Mouse (Mus musculus) cerebellum, postnatal 25 days (tissue): ENCODE measurements around the gene Rcsd1.
"Not testable (repeated sequence)": the region's sequence is repeated elsewhere in the genome, so short reads cannot be mapped to it uniquely, and the experiment has no call there.

Experiments
- DNase-seq, 2 experiments: peaks; one replicate each; pipeline ENCODE4 v3.0.0; 2021; ENCODE audit warnings: mixed read lengths in 2 of 2

Rcsd1 gene

GRCm38 (mm10) chr1:165686963-165687362 is 22.6 kb downstream of the Rcsd1 start:
- no peak for DNase-seq

- DNase-seq = no peak
Measured at GRCm38 (mm10) chr1:165686349-165686748, 23.2 kb downstream of the Rcsd1 start.

- DNase-seq = no peak
Measured at GRCm38 (mm10) chr1:165684261-165685203, 25.0 kb downstream of the Rcsd1 start.

- no peak for DNase-seq
Measured at GRCm38 (mm10) chr1:165682056-165682853, 27.3 kb downstream of the Rcsd1 start.

- DNase-seq = no peak
Measured at GRCm38 (mm10) chr1:165681045-165681794, 28.3 kb downstream of the Rcsd1 start.

GRCm38 (mm10) chr1:165680086-165680485 is 29.5 kb downstream of the Rcsd1 start:
- not testable (repeated sequence) for DNase-seq

- no peak for DNase-seq
Measured at GRCm38 (mm10) chr1:165679618-165679997, 29.9 kb downstream of the Rcsd1 start.

GRCm38 (mm10) chr1:165678861-165679617 is 30.5 kb downstream of the Rcsd1 start:
- DNase-seq = no peak

- DNase-seq = peak; percentile 21 to 43
Measured at GRCm38 (mm10) chr1:165677558-165677957, 32.0 kb downstream of the Rcsd1 start.

- DNase-seq = no peak
Measured at GRCm38 (mm10) chr1:165676993-165677392, 32.6 kb downstream of the Rcsd1 start.

- no peak for DNase-seq
Measured at GRCm38 (mm10) chr1:165675167-165675566, 34.4 kb downstream of the Rcsd1 start.

GRCm38 (mm10) chr1:165672355-165672754 is 37.2 kb downstream of the Rcsd1 start:
- no peak for DNase-seq

GRCm38 (mm10) chr1:165670056-165670455 is 39.5 kb downstream of the Rcsd1 start:
- DNase-seq = no peak

- DNase-seq = no peak
Measured at GRCm38 (mm10) chr1:165668904-165669303, 40.7 kb downstream of the Rcsd1 start.

- no peak for DNase-seq
Measured at GRCm38 (mm10) chr1:165667380-165667779, 42.2 kb downstream of the Rcsd1 start.

GRCm38 (mm10) chr1:165666944-165667343 is 42.6 kb downstream of the Rcsd1 start:
- no peak for DNase-seq

GRCm38 (mm10) chr1:165665758-165666157 is 43.8 kb downstream of the Rcsd1 start:
- DNase-seq = no peak

- peak; percentile 49 to 51 for DNase-seq
Measured at GRCm38 (mm10) chr1:165663277-165663676, 46.3 kb downstream of the Rcsd1 start.

GRCm38 (mm10) chr1:165662426-165663192 is 46.9 kb downstream of the Rcsd1 start:
- DNase-seq = peak; percentile 41 to 44

GRCm38 (mm10) chr1:165661725-165662124 is 47.8 kb downstream of the Rcsd1 start:
- no peak for DNase-seq

GRCm38 (mm10) chr1:165661191-165661590 is 48.4 kb downstream of the Rcsd1 start:
- DNase-seq = no peak
